Mouse (Mus musculus): ENCODE results near the gene Lrrtm3. TPM values are rescaled to one million over a fixed set of nuclear protein-coding genes. Genes with fewer than 3 reads are reported as not detected.
A peak's percentile ranks its signal among the peaks of the same experiment; 100 is the strongest.

Gene Lrrtm3
- under 1 TPM; 0.48 to 0.56 TPM for total RNA-seq (2021)
- long read RNA-seq, experiment 1 = 0 reads
- long read RNA-seq, experiment 2 = 0 reads

- DNase-seq (ENCODE audit: low spot score in 2 of 2) = peak in 1 of 2 experiments; percentile 31
Observed at GRCm38 (mm10) chr10:64089680-64090460, at the start of gene Lrrtm3. TSS of gene Lrrtm3 (minus strand) at chr10:64090277.

- no peak for DNase-seq (ENCODE audit: low spot score in 2 of 2)
Observed at GRCm38 (mm10) chr10:64135481-64135880, 45.4 kb upstream of the Lrrtm3 start.

GRCm38 (mm10) chr10:64133461-64133860, 43.4 kb upstream of the Lrrtm3 start:
- DNase-seq (ENCODE audit: low spot score in 2 of 2) = no peak

GRCm38 (mm10) chr10:64130397-64131150, 40.5 kb upstream of the Lrrtm3 start:
- no peak for DNase-seq (ENCODE audit: low spot score in 2 of 2)

GRCm38 (mm10) chr10:64118833-64119232, 28.8 kb upstream of the Lrrtm3 start:
- no peak for DNase-seq (ENCODE audit: low spot score in 2 of 2)

GRCm38 (mm10) chr10:64115246-64115645, 25.2 kb upstream of the Lrrtm3 start:
- DNase-seq (ENCODE audit: low spot score in 2 of 2) = no peak

GRCm38 (mm10) chr10:64096532-64096931, 6.5 kb upstream of the Lrrtm3 start:
- no peak for DNase-seq (ENCODE audit: low spot score in 2 of 2)

- DNase-seq (ENCODE audit: low spot score in 2 of 2) = no peak
Observed at GRCm38 (mm10) chr10:64088774-64089460, 1.2 kb downstream of the Lrrtm3 start.

- no peak for DNase-seq (ENCODE audit: low spot score in 2 of 2)
Observed at GRCm38 (mm10) chr10:64087936-64088773, 1.9 kb downstream of the Lrrtm3 start.

GRCm38 (mm10) chr10:64087521-64087920, 2.6 kb downstream of the Lrrtm3 start:
- DNase-seq (ENCODE audit: low spot score in 2 of 2) = no peak

GRCm38 (mm10) chr10:64086567-64087391, 3.3 kb downstream of the Lrrtm3 start:
- DNase-seq (ENCODE audit: low spot score in 2 of 2) = no peak

GRCm38 (mm10) chr10:64086183-64086566, 3.9 kb downstream of the Lrrtm3 start:
- DNase-seq (ENCODE audit: low spot score in 2 of 2) = no peak

GRCm38 (mm10) chr10:64084465-64084864, 5.6 kb downstream of the Lrrtm3 start:
- no peak for DNase-seq (ENCODE audit: low spot score in 2 of 2)

GRCm38 (mm10) chr10:64083813-64084212, 6.3 kb downstream of the Lrrtm3 start:
- no peak for DNase-seq (ENCODE audit: low spot score in 2 of 2)

- no peak for DNase-seq (ENCODE audit: low spot score in 2 of 2)
Observed at GRCm38 (mm10) chr10:64082345-64082744, 7.7 kb downstream of the Lrrtm3 start.

GRCm38 (mm10) chr10:64076410-64077052, 13.5 kb downstream of the Lrrtm3 start:
- no peak for DNase-seq (ENCODE audit: low spot score in 2 of 2)

- DNase-seq (ENCODE audit: low spot score in 2 of 2) = peak in 1 of 2 experiments; percentile 18
Observed at GRCm38 (mm10) chr10:64075944-64076343, 14.1 kb downstream of the Lrrtm3 start.

- DNase-seq (ENCODE audit: low spot score in 2 of 2) = no peak
Observed at GRCm38 (mm10) chr10:64063704-64064103, 26.4 kb downstream of the Lrrtm3 start.

GRCm38 (mm10) chr10:64049946-64050345, 40.1 kb downstream of the Lrrtm3 start:
- no peak for DNase-seq (ENCODE audit: low spot score in 2 of 2)
